ENCODE assay signal across 8 mouse cellular contexts in the genomic region with DNA sequence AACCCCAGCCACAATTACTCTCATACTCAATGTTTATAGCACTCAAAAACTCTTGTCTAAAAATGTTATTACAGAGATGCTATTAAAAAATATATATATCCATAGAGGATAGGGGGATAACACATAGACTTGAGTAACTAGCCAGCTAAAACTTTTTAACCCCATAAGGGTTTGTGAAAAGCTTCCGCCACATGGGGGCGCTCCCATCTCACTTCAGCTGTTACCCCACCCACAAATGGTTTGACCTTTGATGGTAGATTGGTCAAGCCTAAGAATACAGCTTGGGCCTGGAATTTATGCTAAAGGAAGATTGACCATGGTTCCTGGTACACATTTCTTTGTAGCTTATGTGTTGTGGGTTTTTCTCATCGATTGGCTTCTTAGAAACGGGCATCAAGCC. TPM values are rescaled to one million over a fixed set of nuclear protein-coding genes. Genes with fewer than 3 reads are reported as not detected.
DNase-seq lines count a peak whose midpoint lies in the region; ATAC-seq and TF ChIP-seq lines count a peak whose summit lies in the region.
"Had no signal": no experiment of that assay in that cellular context is flagged by ENCODE, and none has a peak within 500 bp of the region (broad histone marks: within the 10 kb centered on the region; RNA-seq: fewer than 3 reads in every experiment).

No protein-coding gene starts in this region.

- H3K4me2 ChIP-seq in lung, postnatal 0 days (replicated peaks; ENCODE audit: low read depth, low read length), result no peak overlapping the region
- H3K4me2 ChIP-seq in midbrain, embryonic 16.5 days (ENCODE audit: low read length), result no peak overlapping the region

- no peak for ATAC-seq in lung, postnatal 0 days
- no peak for ATAC-seq in midbrain, embryonic 16.5 days

- WGBS in kidney, adult 2 months, result 50% methylated on average over 4 of the region's 4 CpGs
- 60% methylated on average over 4 of the region's 4 CpGs for WGBS in cerebellum, adult 2 months
- WGBS in lung, postnatal 0 days, result 48% methylated on average over 4 of the region's 4 CpGs
- WGBS in midbrain, embryonic 16.5 days, result 48% methylated on average over 4 of the region's 4 CpGs

- no peaks in the 10 kb centered on the region for H3K36me3 ChIP-seq in kidney, adult 2 months (ENCODE audit: control insufficient read depth, insufficient read depth, low read length)
- no peaks in the 10 kb centered on the region for H3K36me3 ChIP-seq in ES-E14 (ENCODE audit: control insufficient read depth, insufficient read depth, low read length, poor library complexity, severe bottlenecking)
- no peaks in the 10 kb centered on the region for H3K36me3 ChIP-seq in lung, postnatal 0 days (ENCODE audit: insufficient read depth, low read length)
- no peaks in the 10 kb centered on the region for H3K36me3 ChIP-seq in midbrain, embryonic 16.5 days (ENCODE audit: control insufficient read depth, insufficient read depth, low read length)

- no peak overlapping the region for H3K4me3 ChIP-seq in kidney, adult 2 months (ENCODE audit: insufficient read depth, low read depth, low read length)
- no peak overlapping the region for H3K4me3 ChIP-seq in ES-E14 (ENCODE audit: insufficient read depth in 1 of 2, low read depth in 1 of 2, low read length in 2 of 2, poor library complexity in 1 of 2, severe bottlenecking in 1 of 2)
- H3K4me3 ChIP-seq in cerebellum, adult 2 months (replicated peaks; ENCODE audit: insufficient read depth, low read depth, low read length), result no peak overlapping the region
- no peak overlapping the region for H3K4me3 ChIP-seq in lung, postnatal 0 days (ENCODE audit: low read depth, low read length)
- no peak overlapping the region for H3K4me3 ChIP-seq in midbrain, embryonic 16.5 days (ENCODE audit: low read depth, low read length)

- H3K27me3 ChIP-seq in kidney, adult 2 months (replicated peaks; ENCODE audit: control insufficient read depth, insufficient read depth, low read length), result no peaks in the 10 kb centered on the region
- no peaks in the 10 kb centered on the region for H3K27me3 ChIP-seq in cerebellum, adult 2 months (ENCODE audit: control insufficient read depth, insufficient read depth, low read length)
- no peaks in the 10 kb centered on the region for H3K27me3 ChIP-seq in lung, postnatal 0 days (replicated peaks; ENCODE audit: insufficient read depth, low read length)
- no peaks in the 10 kb centered on the region for H3K27me3 ChIP-seq in midbrain, embryonic 16.5 days (ENCODE audit: control insufficient read depth, insufficient read depth, low read depth, low read length)

- no peak; the same call in 1 of the 2 replicates for TF ChIP-seq CTCF in kidney, adult 2 months (conservative IDR thresholded peaks at IDR 0.05; ENCODE audit: insufficient read depth, insufficient read length, low read depth, low read length)
- peak; percentile 54; the same call in 1 of the 2 replicates for TF ChIP-seq CTCF in cerebellum, adult 2 months (IDR thresholded peaks at IDR 0.05; ENCODE audit: borderline replicate concordance, insufficient read depth, low read depth, low read length)
- TF ChIP-seq CTCF in lung, postnatal 0 days (IDR thresholded peaks at IDR 0.05), result peak; percentile 45

- TF ChIP-seq POLR2A in kidney, adult 2 months (IDR thresholded peaks at IDR 0.05; ENCODE audit: low read depth, low read length), result no peak
- TF ChIP-seq POLR2A in cerebellum, adult 2 months (IDR thresholded peaks at IDR 0.05; ENCODE audit: borderline replicate concordance, insufficient read depth, low read length), result no peak

- TF ChIP-seq EP300 in lung, postnatal 0 days (IDR thresholded peaks at IDR 0.05), result no peak

- H3K9ac ChIP-seq in ES-E14 (ENCODE audit: insufficient read depth, low read depth, low read length, poor library complexity, severe bottlenecking), result no peak overlapping the region
- H3K9ac ChIP-seq in lung, postnatal 0 days (replicated peaks; ENCODE audit: low read depth), result no peak overlapping the region
- H3K9ac ChIP-seq in midbrain, embryonic 16.5 days (ENCODE audit: low read depth, low read length), result no peak overlapping the region

- no peaks in the 10 kb centered on the region for H3K4me1 ChIP-seq in kidney, adult 2 months (ENCODE audit: control insufficient read depth, insufficient read depth, low read length)
- H3K4me1 ChIP-seq in ES-E14 (ENCODE audit: control insufficient read depth in 2 of 2, insufficient read depth in 2 of 2, low read length in 2 of 2, poor library complexity in 1 of 2), result peaks cover 0 to 2% of the 10 kb centered on the region in 2 experiments; a peak in 2 of 4 replicates
- H3K4me1 ChIP-seq in cerebellum, adult 2 months (ENCODE audit: control insufficient read depth, insufficient read depth, low read length), result no peaks in the 10 kb centered on the region
- no peaks in the 10 kb centered on the region for H3K4me1 ChIP-seq in lung, postnatal 0 days (ENCODE audit: insufficient read depth, low read depth, low read length)
- no peaks in the 10 kb centered on the region for H3K4me1 ChIP-seq in midbrain, embryonic 16.5 days (ENCODE audit: control insufficient read depth, insufficient read depth, low read length)

- H3K27ac ChIP-seq in kidney, adult 2 months (ENCODE audit: insufficient read depth, low read depth, low read length), result no peak overlapping the region
- no peak overlapping the region for H3K27ac ChIP-seq in ES-E14 (ENCODE audit: insufficient read depth, low read depth, low read length, poor library complexity, severe bottlenecking)
- H3K27ac ChIP-seq in cerebellum, adult 2 months (ENCODE audit: insufficient read depth, low read length), result no peak overlapping the region
- H3K27ac ChIP-seq in lung, postnatal 0 days (ENCODE audit: low read length), result no peak overlapping the region
- no peak overlapping the region for H3K27ac ChIP-seq in midbrain, embryonic 16.5 days (ENCODE audit: low read length)

- no peaks in the 10 kb centered on the region for H3K9me3 ChIP-seq in ES-E14 (ENCODE audit: control insufficient read depth, insufficient read depth, low read depth, low read length)
- no peaks in the 10 kb centered on the region for H3K9me3 ChIP-seq in lung, postnatal 0 days (ENCODE audit: low read length)
- H3K9me3 ChIP-seq in midbrain, embryonic 16.5 days (replicated peaks; ENCODE audit: control insufficient read depth, low read length, poor library complexity, severe bottlenecking), result no peaks in the 10 kb centered on the region

- peak; percentile 33 for DNase-seq in kidney, postnatal 10 days
- no peak for DNase-seq in kidney, adult 2 months
- DNase-seq in 3T3-L1 (ENCODE audit: low read depth, low spot score) (peak; percentile 58), ES-E14 (ENCODE audit: low read depth, low spot score) (peak; percentile 59)
- DNase-seq in cerebellum, adult 2 months, result peak; percentile 22 to 54
- DNase-seq in lung, postnatal 0 days (ENCODE audit: low spot score), result peak; percentile 8

- in situ Hi-C loops in ES-E14 (cut with MboI; ENCODE audit: low sequenced_read_pairs in 2 of 2, unreplicated experiment in 2 of 2), result no loop called here

TF ChIP-seq in ES-E14, 5 proteins besides CTCF, POLR2A, EP300 and RAD21:
- TF ChIP-seq MAFK (IDR thresholded peaks at IDR 0.05; ENCODE audit: insufficient read depth, low read depth, low read length) (no peak), ZC3H11A (IDR thresholded peaks at IDR 0.05; ENCODE audit: borderline replicate concordance, low read depth, low read length) (peak; percentile 87)

RNA-seq across cellular contexts. Expression of a gene that starts 42.1 kb away (rescaled TPM):
- polyA plus RNA-seq in kidney, adult 2 months (2012; rRNA removed), result 0.80 TPM in 2 replicates
- 119 and 315 TPM in 2 replicates for total RNA-seq in ES-E14 (2012; rRNA removed)
- 116 and 124 TPM in 2 replicates for polyA plus RNA-seq in cerebellum, adult 2 months (2012; rRNA removed)
- 3.5 and 4.6 TPM in 2 replicates for polyA plus RNA-seq in lung, postnatal 0 days (2015; fragmentation: Nextera tagmentation; extraction: Ambion mirVana)
- 13.7 and 14.7 TPM in 2 replicates for polyA plus RNA-seq in midbrain, embryonic 16.5 days (2015; fragmentation: Nextera tagmentation; extraction: Ambion mirVana)
- total RNA-seq: common myeloid progenitor, adult 5-6 weeks had no signal
